Mouse (Mus musculus): ENCODE data around the gene Ugt1a6b.
"Not testable (repeated sequence)": the region's sequence is repeated elsewhere in the genome, so short reads cannot be mapped to it uniquely, and the experiment has no call there.

Ugt1a6b gene

DNA sequence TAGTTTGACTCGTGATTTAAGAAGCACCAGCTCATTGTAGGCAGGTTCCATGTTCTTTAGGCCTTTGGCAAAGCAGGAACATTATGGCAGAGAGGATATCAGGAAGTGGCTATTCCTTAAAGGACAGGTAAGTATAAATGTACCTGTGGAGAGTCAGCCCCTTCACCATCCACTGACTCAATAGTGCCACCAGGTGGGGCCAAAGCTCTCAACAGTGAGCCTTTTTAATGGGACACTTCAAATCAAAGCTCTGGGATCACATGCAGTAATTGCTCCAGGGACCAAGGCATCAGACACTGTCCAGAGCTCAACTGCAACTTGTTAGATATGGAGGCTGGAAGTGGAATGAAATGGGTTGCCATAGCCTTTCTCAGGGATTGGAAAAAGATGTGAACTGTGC is 18.5 kb downstream of the Ugt1a6b start:
- not testable (repeated sequence) for ATAC-seq (ENCODE audit: low TSS enrichment)

DNA sequence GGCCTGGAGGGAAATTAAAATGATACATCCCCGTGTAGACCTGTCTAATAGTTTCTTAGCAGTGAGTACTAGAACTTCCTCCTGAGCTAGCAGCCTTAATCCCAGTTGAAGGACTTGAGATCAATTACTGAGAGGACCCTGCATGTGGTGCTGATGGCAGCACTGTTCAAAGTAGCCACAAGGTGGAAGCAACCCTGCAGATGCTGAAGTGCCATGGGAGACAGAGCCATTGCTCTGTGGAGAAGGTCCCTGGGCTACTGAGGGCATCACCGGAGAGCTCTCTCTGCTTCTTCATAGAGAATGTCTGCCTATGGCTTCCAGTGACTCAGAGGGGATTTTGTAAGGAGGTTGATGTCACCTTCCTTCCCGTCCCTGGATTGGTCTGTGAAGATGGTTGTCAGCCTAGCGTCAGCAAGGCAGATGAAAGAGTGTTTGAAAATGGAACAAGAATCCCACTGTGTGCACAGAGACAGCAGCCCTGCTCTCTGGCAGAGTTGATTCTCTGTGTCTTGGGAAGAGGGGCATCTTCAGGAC is 22.8 kb downstream of the Ugt1a6b start:
- not testable (repeated sequence) for ATAC-seq (ENCODE audit: low TSS enrichment)

DNA sequence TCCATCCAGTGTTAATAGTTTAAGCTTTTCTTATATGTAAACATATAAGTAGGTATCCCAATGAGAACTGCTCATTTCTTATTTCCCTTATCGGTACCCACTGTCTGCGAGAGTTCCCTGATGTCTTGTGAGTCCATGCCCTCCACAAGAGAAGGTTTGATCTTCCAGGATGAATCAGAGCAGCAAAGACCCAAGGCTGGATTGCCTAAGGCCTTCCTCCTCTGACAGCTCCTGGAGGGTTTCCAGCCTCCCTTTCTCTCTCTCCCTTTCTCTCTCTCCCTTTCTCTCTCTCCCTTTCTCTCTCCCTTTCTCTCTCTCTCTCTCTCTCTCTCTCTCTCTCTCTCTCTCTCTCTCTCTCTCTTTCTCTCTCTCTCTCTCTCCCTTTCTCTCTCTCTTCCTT is 26.0 kb downstream of the Ugt1a6b start:
- not testable (repeated sequence) for ATAC-seq (ENCODE audit: low TSS enrichment)

DNA sequence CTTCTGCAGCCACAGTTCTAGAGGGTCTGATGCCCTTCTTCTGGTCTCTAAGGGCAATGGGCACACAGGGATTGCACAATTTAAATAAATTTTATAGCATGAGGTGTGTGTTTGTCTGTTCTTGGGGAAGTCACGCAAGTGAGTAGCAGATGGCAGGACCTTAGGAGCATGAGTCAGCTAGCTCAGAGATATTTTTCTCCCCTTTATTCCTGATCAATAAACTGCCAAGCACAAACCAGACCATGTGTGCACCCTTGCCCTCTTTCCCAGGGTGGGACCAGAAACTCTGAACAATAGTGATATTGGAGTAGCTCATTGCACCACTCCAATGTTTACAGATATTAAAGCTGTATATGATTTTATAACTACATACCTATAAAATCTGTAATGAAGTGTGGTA is 27.2 kb downstream of the Ugt1a6b start:
- not testable (repeated sequence) for ATAC-seq (ENCODE audit: low TSS enrichment)

DNA sequence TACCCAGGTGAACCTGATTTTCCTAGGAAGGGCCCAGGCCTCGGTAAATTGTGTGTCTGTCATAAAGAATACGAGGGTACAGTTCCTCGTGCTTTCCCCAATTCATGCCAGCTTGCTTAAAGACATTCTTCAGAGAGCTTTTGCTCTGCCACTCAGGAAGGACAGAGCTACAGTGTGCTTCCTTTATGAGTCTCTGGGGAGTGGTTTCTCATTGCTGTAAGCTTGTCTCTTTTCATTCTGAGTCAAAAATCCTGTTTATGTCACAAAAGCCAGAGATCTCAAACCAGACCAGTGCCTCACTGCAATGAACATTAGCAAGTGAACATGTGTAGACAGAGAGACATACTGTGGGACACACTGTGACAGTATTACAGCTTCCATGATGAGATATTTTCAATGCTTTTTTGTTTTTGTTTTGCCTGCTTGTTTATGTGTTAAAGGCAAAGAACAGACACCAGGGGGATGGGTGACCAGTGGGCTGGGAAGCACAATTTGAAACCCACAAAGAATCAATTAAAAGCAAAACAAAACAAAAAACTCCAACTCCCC is 30.9 kb downstream of the Ugt1a6b start:
- ATAC-seq (ENCODE audit: low TSS enrichment), result no peak

DNA sequence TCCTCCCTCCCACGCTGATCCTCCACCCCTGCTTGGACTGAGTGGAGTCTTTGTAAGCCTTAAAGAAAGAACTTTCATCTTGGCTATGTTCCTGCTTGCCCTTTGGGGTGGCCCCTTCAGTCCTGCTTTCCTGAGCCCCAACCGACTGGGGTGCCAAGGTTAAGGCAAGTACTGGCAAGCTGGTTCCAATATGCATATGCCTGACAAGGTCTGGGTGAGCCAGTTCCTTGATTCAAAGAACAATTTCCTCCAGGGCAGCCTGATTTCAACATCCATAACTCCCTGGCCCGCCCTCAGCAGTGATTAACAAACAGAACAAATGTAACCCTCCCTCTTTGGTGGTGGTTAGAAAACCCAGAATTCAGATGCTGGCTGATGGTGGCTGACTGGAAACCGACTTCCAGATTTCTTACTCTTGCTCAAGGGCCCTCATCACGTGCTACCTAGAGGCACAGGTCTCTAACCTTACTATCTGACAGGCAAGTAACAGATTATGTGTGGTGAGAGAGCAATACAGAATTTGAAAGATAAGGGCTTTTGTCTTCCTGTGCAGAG is 31.5 kb downstream of the Ugt1a6b start, which contains the start of gene Ugt1a6a:
Ugt1a6a (plus strand) TSS at position 353 of the 555 bp plus-strand sequence.
- ATAC-seq (ENCODE audit: low TSS enrichment), result not testable (repeated sequence)

DNA sequence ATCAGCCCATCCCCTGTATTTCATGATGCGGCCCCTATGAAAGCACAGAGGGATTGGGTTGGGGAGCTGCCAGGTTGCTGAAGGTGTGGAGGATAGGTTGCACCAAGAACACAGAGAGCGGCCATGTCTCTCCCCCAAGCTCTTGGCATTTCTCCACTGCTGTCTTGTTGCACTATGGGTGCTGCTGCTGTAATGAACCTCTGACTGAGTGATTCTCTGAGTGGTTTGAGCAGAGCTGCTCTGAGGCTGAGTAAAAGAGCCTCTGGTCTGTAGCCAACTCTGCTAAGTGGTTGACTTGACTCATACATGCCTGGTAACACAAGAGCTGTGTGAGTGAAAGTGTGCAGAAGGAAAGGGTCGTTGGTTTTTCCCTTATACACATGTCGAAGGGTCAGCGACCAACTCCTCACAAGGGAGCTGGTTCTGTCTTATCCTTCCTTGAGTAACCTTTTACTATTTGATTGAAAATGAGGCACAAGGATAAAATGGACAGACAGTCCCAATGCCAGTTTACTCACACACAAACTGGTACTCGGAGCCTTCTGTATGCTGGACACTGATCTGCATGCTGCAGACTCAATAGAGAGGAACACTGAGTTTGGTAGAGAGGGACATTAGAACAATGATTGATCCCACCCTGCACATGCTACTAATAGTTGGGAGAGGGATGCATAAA is 32.3 kb downstream of the Ugt1a6b start:
- not testable (repeated sequence) for ATAC-seq (ENCODE audit: low TSS enrichment)

DNA sequence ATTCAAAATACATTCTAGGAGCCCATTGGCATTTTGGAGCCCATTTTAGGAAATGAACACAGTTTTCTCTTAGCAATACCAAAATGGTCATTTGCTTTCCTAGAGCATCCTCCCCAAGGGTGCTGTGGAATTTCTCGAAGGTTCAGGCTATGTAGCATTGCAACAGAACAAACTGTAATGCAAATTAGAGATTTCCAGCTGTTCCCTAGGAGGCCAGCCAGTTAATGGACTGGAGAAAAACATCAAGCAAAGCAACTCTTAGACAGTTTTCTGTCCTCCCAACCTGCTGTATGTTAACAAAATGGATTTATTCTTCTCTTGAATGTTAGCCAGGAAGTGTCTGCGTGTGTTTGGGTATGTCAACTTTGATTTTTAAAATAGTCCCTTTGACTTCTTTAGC is 33.6 kb downstream of the Ugt1a6b start:
- no peak for ATAC-seq (ENCODE audit: low TSS enrichment)

DNA sequence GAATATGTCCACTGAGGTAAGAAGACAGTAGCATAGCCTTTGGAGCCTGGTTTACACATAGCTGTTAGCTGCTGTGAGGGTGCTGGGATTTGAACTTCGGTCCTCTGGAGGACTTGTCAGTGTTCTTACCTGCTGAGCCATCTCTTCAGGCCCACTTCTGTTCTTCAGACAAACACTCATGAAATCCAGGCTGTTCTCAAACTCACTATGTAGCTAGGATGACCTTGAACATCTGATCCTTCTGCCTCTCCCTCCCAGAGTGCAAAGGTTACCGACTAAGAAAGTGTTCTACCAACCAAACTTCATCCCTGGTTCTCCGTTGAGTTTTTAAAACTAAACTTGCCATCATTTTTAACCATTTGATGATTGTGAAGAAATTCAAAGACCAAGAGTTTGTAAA is 34.2 kb downstream of the Ugt1a6b start:
- ATAC-seq (ENCODE audit: low TSS enrichment), result no peak

DNA sequence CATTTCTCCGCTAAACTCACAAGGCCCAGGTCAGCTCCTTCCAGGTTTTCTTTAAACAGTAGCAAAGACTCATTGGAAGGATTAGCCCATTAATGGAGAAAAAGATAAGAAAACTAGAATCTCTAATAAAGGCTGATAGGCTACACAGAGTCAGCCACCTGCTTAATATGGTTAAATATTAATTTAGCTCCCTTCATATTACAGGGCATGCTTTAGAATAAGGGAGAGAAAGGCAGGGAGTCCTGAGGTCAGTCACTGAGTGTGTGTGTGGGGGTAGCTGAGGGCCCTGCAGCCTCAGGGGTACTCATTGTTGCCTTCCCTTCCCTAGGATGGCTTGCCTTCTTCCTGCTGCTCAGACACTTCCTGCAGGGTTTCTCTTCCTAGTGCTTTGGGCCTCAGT is 35.1 kb downstream of the Ugt1a6b start:
- ATAC-seq (ENCODE audit: low TSS enrichment), result no peak

DNA sequence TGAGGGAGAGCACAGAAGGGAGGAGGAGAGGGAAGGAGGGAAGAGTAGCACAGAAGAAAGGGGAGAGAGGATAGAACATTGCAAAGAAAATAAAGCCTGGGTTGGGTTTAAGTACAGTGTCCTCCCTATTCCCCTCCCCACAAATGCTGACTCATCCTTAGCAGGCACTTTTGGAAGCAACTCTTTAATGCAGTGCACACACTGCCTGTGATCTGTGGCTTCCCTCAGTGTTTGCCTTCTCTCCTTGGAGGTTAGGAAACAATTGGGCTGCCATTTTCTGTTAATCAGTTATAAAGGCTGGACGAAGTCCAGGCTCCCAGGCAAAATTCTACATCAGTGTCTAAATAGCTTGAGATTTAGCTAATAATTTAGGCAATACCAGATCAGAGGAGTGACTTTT is 37.4 kb downstream of the Ugt1a6b start:
- not testable (repeated sequence) for ATAC-seq (ENCODE audit: low TSS enrichment)

DNA sequence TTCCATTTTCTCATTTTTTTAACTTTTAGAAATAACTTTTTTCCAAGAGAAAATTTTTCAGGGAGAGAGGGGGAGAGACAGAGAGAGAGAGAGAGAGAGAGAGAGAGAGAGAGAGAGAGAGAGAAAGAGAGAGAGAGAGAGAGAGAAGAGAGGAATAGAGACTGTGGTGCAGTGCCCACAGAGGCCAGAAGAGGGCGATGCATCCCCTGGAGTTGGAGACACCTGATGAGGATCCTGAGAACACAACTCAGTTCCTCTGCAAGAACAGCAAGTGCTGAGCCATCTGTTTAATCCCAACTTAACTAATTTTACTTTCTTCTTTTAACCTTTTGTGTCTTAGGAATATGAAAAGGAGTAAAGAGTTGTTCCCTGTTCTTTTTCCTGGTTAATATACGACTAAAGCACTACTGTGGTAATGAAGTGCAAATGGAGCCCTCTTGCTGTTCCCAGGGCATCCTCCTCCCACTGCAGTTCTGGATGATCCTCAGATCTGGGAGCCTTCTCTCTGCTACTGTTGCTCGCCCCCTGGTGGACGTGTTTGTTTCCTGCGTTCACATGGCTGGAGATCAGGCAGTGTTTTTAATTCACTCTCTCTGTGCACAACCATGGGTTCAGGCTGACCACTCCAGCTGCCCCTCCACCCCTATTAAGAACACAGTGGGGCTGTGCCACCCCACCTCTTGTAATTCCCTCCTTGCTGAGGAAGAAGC is 41.1 kb downstream of the Ugt1a6b start:
- peak; percentile 81 for ATAC-seq (ENCODE audit: low TSS enrichment)

DNA sequence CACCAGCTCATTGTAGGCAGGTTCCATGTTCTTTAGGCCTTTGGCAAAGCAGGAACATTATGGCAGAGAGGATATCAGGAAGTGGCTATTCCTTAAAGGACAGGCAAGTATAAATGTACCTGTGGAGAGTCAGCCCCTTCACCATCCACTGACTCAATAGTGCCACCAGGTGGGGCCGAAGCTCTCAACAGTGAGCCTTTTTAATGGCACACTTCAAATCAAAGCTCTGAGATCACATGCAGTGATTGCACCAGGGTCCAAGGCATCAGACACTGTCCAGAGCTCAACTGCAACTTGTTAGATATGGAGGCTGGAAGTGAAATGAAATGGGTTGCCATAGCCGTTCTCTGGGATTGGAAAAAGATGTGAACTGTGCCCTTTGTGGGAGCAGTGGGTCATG is 42.2 kb downstream of the Ugt1a6b start:
- not testable (repeated sequence) for ATAC-seq (ENCODE audit: low TSS enrichment)

DNA sequence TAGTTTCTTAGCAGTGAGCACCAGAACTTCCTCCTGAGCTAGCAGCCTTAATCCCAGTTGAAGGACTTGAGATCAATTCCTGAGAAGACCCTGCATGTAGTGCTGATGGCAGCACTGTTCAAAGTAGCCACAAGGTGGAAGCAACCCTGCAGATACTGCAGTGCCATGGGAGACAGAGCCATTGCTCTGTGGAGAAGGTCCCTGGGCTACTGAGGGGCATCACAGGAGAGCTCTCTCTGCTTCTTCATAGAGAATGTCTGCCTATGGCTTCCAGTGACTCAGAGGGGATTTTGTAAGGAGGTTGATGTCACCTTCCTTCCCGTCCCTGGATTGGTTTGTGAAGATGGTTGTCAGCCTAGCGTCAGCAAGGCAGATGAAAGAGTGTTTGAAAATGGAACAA is 47.1 kb downstream of the Ugt1a6b start:
- ATAC-seq (ENCODE audit: low TSS enrichment), result not testable (repeated sequence)

DNA sequence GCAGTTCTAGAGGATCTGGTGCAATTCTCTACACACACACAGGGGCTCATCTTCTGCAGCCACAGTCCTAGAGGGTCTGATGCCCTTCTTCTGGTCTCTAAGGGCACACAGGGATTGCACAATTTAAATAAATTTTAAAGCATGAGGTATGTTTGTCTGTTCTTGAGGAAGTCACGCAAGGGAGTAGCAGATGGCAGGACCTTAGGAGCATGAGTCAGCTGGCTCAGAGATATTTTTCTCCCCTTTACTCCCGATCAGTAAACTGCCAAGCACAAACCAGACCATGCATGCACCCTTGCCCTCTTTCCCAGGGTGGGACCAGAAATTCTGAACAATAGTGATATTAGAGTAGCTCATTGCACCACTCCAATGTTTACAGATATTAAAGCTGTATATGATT is 55.4 kb downstream of the Ugt1a6b start:
- no peak for ATAC-seq (ENCODE audit: low TSS enrichment)

DNA sequence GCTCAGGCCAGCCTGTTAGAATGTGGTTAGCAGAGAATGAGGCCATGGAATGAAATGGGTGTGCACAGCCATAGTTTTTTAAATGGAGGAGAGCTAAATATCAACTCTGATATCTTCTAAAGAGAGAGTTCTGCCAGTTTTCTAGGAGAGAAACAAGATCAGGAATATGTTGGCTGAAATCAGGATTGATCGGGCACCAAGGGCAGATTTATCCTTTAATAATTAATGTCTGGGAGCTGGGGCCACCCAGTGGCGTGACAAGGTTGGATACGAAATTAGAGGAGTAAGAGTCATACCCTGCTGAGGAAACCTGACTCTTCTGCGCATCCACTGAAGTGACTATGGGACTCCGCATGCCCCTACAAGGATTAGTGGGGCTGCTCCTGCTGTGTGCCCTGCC is 62.7 kb downstream of the Ugt1a6b start, which contains the start of gene Ugt1a5:
Ugt1a5 (plus strand) TSS at position 302 of the 400 bp plus-strand sequence.
- ATAC-seq (ENCODE audit: low TSS enrichment), result no peak

DNA sequence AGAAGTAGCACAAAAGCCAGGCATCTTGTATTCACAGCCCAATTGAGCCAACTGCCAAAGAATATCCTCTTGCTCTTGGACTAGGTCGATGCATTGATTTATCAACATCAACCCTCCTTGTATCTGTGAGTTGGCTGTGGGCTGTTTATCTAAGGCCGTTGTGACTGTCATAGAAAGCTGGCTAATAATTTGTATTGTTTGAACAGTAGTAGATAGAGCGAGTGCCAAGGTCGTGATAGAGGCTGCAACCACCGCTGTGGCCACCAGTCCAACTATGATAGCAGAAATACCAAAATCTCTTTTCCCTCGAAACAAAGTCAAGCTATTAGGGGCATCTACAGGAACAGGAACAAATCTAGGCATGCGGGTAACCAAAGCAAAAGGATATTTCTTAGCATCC is 69.1 kb downstream of the Ugt1a6b start:
- ATAC-seq (ENCODE audit: low TSS enrichment), result not testable (repeated sequence)

DNA sequence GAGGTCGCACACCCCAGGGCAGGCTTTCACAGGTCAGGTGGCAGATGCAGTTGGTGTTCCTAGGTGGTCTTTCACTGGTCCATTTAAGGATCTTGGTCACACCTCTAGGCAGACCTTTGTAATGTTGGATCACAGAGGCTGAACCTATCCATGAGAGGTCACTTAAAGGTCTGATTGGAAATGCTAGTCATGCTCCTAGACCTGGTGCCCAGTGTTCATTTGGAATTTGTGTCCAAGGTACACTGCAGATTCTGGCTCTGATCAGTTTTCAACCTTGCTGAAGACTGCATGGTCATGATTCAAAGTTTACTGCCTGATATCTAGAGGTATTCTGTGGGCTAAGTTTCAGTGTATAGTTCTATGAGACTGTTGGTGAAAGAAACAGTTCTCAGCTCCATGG is 76.6 kb downstream of the Ugt1a6b start:
- ATAC-seq (ENCODE audit: low TSS enrichment), result no peak

DNA sequence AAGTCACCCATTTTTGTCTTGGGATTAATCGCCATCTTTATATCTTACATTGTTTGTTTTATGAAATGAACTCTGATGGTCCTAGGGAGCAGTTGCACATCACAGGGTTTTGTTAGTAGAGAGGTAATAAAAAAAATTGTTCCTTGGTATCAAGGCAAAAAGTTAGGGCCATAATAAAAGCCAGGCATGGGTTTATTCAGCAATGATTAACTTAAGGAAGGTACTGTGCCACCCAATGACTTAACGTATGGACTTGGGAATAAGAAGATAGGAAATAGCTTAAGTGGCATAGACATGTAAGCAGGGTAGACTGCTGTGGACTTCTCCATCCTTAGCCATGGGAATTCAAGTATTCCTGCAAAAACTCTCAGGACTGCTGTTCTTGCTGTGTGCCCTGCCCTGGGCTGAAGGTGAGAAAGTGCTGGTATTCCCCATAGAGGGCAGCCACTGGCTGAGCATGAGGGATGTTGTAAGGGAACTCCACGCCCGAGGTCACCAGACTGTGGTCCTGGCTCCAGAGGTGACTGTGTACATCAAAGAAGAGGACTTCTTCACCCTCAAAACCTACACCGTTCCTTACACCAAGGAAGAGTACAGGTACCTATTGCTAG is 83.4 kb downstream of the Ugt1a6b start:
- no peak for ATAC-seq (ENCODE audit: low TSS enrichment)

DNA sequence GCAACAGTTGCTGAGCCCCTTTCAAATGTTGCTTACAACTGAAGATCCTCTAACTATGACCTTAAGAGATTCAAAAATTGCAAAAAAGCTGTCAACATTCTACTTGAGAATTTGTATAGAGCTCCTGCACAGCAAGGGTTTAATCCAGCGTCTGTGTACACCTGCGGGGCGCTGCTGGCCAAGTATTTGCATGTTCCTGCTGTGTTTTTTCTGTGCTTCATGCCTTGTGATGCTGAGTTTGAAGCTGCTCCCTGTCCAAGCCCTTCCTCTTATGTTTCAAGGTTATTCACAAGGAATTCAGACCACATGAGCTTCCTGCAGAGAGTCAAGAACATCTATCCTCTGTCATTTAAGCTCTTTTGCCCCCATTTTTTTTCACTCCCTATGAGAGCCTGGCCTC is 89.1 kb downstream of the Ugt1a6b start:
- no peak for ATAC-seq (ENCODE audit: low TSS enrichment)

DNA sequence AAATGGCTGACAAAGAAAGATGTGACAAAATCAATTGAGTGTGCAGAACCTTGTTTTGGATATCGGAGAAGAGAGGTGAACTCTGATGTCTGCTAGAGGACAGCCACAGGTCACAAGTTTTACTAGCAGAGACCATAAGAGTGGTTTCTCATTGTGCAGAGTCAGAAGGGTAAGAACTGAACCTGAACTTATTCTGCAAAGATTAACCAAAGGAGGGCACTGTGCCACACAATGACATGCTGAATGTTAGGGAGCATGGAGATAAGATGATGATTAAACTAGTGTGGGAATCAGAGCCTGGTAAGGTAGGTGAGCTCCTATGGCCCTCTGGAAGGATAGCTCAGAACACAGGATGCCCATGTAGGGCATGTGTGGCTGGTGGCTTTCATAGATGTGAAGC is 92.6 kb downstream of the Ugt1a6b start:
- no peak for ATAC-seq (ENCODE audit: low TSS enrichment)

DNA sequence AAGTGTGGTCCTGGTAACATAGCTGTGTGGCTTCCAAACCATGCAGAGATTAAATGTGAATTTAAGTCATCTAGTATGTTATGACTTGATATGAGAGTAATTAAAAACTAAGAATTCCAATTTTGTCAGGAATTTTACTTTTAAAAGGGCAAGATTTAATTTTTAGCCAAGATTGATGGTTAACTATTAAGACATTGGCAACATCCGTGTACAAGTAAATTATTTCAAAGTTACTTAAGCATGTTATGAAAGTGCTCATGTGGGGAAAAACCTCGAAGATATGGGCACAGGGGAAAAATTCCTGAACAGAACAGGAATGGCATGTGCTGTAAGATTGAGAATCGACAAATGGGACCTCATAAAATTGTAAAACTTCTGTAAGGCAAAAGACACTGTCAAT is 94.4 kb downstream of the Ugt1a6b start:
- ATAC-seq (ENCODE audit: low TSS enrichment), result no peak

Data from frontal cortex, adult (tissue).